Mouse (Mus musculus): ENCODE measurements at regions not wholly inside any gene's neighbourhood (a gene's known extent, or its start where the extent isn't known, plus 50 kb on each side); places are given as distances from the start of the nearest gene placed in this dataset.
A peak's percentile ranks its signal among the peaks of the same experiment; 100 is the strongest.

- H3K4me3 ChIP-seq: no peak overlapping the region
- H3K9ac ChIP-seq: no peak overlapping the region
- no peaks in the 10 kb centered on the region for H3K36me3 ChIP-seq (ENCODE audit: poor library complexity, severe bottlenecking)
- no peak overlapping the region for H3K4me2 ChIP-seq
- no peak for ATAC-seq
- no peaks in the 10 kb centered on the region for H3K27me3 ChIP-seq
- 73% methylated on average over 4 of the region's 4 CpGs for WGBS
- no peaks in the 10 kb centered on the region for H3K4me1 ChIP-seq
- H3K27ac ChIP-seq: no peak overlapping the region
- H3K9me3 ChIP-seq (replicated peaks): no peaks in the 10 kb centered on the region
Measured at GRCm38 (mm10) chr5:42659994-42660393, 573.0 kb upstream of the Cpeb2 start.

- Histone ChIP-seq H3K4me1 (no peaks in the 10 kb centered on the region), H3K36me3 (ENCODE audit: poor library complexity, severe bottlenecking) (no peaks in the 10 kb centered on the region), H3K4me2 (no peak overlapping the region), H3K9ac (no peak overlapping the region), H3K27me3 (no peaks in the 10 kb centered on the region), H3K4me3 (no peak overlapping the region), H3K27ac (no peak overlapping the region), H3K9me3 (replicated peaks) (no peaks in the 10 kb centered on the region)
- peak; percentile 73 for ATAC-seq
- WGBS: 65% methylated on average over 5 of the region's 5 CpGs
Measured at GRCm38 (mm10) chr5:42679617-42680016, 553.4 kb upstream of the Cpeb2 start.

GRCm38 (mm10) chr5:42685356-42686057, 547.5 kb upstream of the Cpeb2 start:
- Histone ChIP-seq H3K9ac (no peak overlapping the region), H3K27ac (no peak overlapping the region), H3K4me3 (no peak overlapping the region), H3K27me3 (no peaks in the 10 kb centered on the region), H3K4me2 (no peak overlapping the region), H3K36me3 (ENCODE audit: poor library complexity, severe bottlenecking) (no peaks in the 10 kb centered on the region), H3K4me1 (no peaks in the 10 kb centered on the region), H3K9me3 (replicated peaks) (no peaks in the 10 kb centered on the region)
- ATAC-seq: no peak
- WGBS: 72% methylated on average over 5 of the region's 5 CpGs

GRCm38 (mm10) chr5:42687176-42687575, 545.8 kb upstream of the Cpeb2 start:
- H3K27me3 ChIP-seq: no peaks in the 10 kb centered on the region
- H3K27ac ChIP-seq: no peak overlapping the region
- H3K36me3 ChIP-seq (ENCODE audit: poor library complexity, severe bottlenecking): no peaks in the 10 kb centered on the region
- no peaks in the 10 kb centered on the region for H3K4me1 ChIP-seq
- H3K9ac ChIP-seq: no peak overlapping the region
- no peak for ATAC-seq
- no peak overlapping the region for H3K4me2 ChIP-seq
- no peak overlapping the region for H3K4me3 ChIP-seq
- H3K9me3 ChIP-seq (replicated peaks): no peaks in the 10 kb centered on the region
